Mouse (Mus musculus) lung, postnatal 0 days (tissue): Measurements from ENCODE around the gene Gucy2f. TPM values are rescaled to one million over a fixed set of nuclear protein-coding genes. Genes with fewer than 3 reads are reported as not detected.

Experiments used
- ATAC-seq: fragments of 200-750 bp; cut with Nextera tagmentation; 2 replicates; pipeline ENCODE4 v1.8.0; 2017; ENCODE audit warnings: moderate library complexity
- DNase-seq: peaks from one replicate; pipeline ENCODE4 v3.0.0-alpha.2; 2016; ENCODE audit warnings: low spot score
- H3K27ac ChIP-seq: fragments of 300-500 bp; sonication (generic); 2 replicates; pipeline ENCODE4 v1.5.1; 2014; ENCODE audit warnings: antibody characterized with exemption, mild to moderate bottlenecking, low read length, mixed read lengths
- H3K27me3 ChIP-seq: fragments of 300-500 bp; sonication (generic); replicated peaks from 2 replicates; pipeline ENCODE4 v1.6.1; 2014; ENCODE audit warnings: low read length, mixed read lengths; ENCODE audit not compliant: insufficient read depth
- H3K36me3 ChIP-seq: fragments of 300-500 bp; sonication (generic); 2 replicates; pipeline ENCODE4 v1.6.1; 2014; ENCODE audit warnings: low read length, mixed read lengths; ENCODE audit not compliant: insufficient read depth
- H3K4me1 ChIP-seq: fragments of 300-500 bp; sonication (generic); 2 replicates; pipeline ENCODE4 v1.6.1; 2014; ENCODE audit warnings: antibody characterized with exemption, low read depth, low read length, mixed read lengths; ENCODE audit not compliant: insufficient read depth
- H3K4me2 ChIP-seq: fragments of 300-500 bp; sonication (generic); replicated peaks from 2 replicates; pipeline ENCODE4 v1.6.1; 2014; ENCODE audit warnings: low read depth, mild to moderate bottlenecking, low read length, moderate library complexity, mixed read lengths
- H3K4me3 ChIP-seq: fragments of 300-500 bp; sonication (generic); 2 replicates; pipeline ENCODE4 v1.5.1; 2014; ENCODE audit warnings: low read depth, low read length
- H3K9ac ChIP-seq: fragments of 300-500 bp; sonication (generic); replicated peaks from 2 replicates; pipeline ENCODE4 v1.6.1; 2014; ENCODE audit warnings: low read depth, mild to moderate bottlenecking
- H3K9me3 ChIP-seq: fragments of 300-500 bp; sonication (generic); 2 replicates; pipeline ENCODE4 v1.6.1; 2016; ENCODE audit warnings: low read length, mixed read lengths
- CTCF ChIP-seq: IDR thresholded peaks from 2 replicates; pipeline ENCODE4 v1.5.1; 2016; ENCODE audit warnings: antibody characterized with exemption, mild to moderate bottlenecking
- EP300 ChIP-seq: IDR thresholded peaks from 2 replicates; pipeline ENCODE4 v1.6.1; 2016; ENCODE audit warnings: antibody characterized with exemption, mild to moderate bottlenecking, control low read depth
- WGBS: fragments of 180-500 bp; shearing (Covaris S2); extraction: QIAGEN DNeasy Blood & Tissue Kit; methylation state at CpG from one replicate; pipeline ENCODE4 v1.1.7; 2014; 5-methylcytosine and 5-hydroxymethylcytosine counted together
- polyA plus RNA-seq: library from polyadenylated mRNA; unstranded; fragments of >200 nt; fragmentation: Nextera tagmentation; extraction: Ambion mirVana; gene quantifications from 2 replicates; pipeline ENCODE4 v1.2.1, GENCODE M21; 2015

Gucy2f gene
- polyA plus RNA-seq, 1 experiment from 2014 or later: not detected

DNA sequence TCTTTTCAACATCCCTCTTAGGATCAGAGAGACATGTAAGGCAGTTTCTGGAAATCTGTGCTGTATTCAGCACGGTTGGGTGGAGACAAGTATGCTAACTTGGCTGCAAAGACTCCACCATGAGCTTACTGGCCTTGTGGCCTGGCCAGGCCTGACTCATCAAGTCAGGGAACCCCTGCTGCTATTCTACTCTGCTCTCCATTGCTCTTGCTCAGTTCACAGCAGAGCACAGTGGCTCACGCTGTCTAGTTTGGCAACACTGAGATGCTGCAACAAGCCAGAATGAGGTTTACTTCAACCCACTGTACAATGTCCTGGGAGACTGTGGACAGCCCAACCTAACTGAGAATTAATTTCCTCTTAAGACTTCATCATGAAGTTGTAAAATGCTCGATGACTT is 134.1 kb downstream of the Gucy2f start:
- 59% methylated on average over 3 of the region's 3 CpGs for WGBS

More for the DNA sequence above, 134.1 kb downstream of the Gucy2f start:
- Histone ChIP-seq H3K36me3 (no peaks in the 10 kb centered on the region), H3K4me3 (no peak overlapping the region), H3K4me2 (no peak overlapping the region), H3K4me1 (no peaks in the 10 kb centered on the region), H3K27me3 (no peaks in the 10 kb centered on the region), H3K9me3 (no peaks in the 10 kb centered on the region), H3K9ac (no peak overlapping the region), H3K27ac (no peak overlapping the region)
- ATAC-seq (no peak), DNase-seq (no peak)
- TF ChIP-seq CTCF (no peak), EP300 (no peak)

Other genes with a start within 250 kb of the Gucy2f start
- 13.8 and 14.7 TPM in 2 replicates for gene Nxt2, start 29.8 kb upstream of the Gucy2f start, polyA plus RNA-seq
- 3.0 TPM in 2 replicates for gene Kcne1l, start 109.4 kb upstream of the Gucy2f start, polyA plus RNA-seq
- 46.0 and 61.6 TPM in 2 replicates for gene Acsl4, start 193.6 kb upstream of the Gucy2f start, polyA plus RNA-seq